Mouse (Mus musculus) stomach, embryonic 16.5 days (tissue): Measurements from ENCODE around the gene Olfr729. TPM values are rescaled to one million over a fixed set of nuclear protein-coding genes. Genes with fewer than 3 reads are reported as not detected.

Experiments used
- ATAC-seq: fragments of 200-750 bp; cut with Nextera tagmentation; 2 replicates; pipeline ENCODE4 v1.8.0; 2017; ENCODE audit warnings: moderate number of reproducible peaks, moderate TSS enrichment; ENCODE audit not compliant: insufficient read depth, low FRiP score
- H3K27ac ChIP-seq: fragments of 300-500 bp; sonication (generic); 2 replicates; pipeline ENCODE4 v1.5.1; 2014; ENCODE audit warnings: low read length
- H3K27me3 ChIP-seq: fragments of 300-500 bp; sonication (generic); 2 replicates; pipeline ENCODE4 v1.6.1; 2014; ENCODE audit warnings: low read length, control low read depth, mixed read lengths; ENCODE audit not compliant: control insufficient read depth, insufficient read depth
- H3K36me3 ChIP-seq: fragments of 300-500 bp; sonication (generic); 2 replicates; pipeline ENCODE4 v1.6.1; 2014; ENCODE audit warnings: low read length; ENCODE audit not compliant: control insufficient read depth, insufficient read depth
- H3K4me1 ChIP-seq: fragments of 300-500 bp; sonication (generic); 2 replicates; pipeline ENCODE4 v1.6.1; 2014; ENCODE audit warnings: low read length, control low read depth, mixed read lengths; ENCODE audit not compliant: control insufficient read depth, insufficient read depth
- H3K4me2 ChIP-seq: fragments of 300-500 bp; sonication (generic); 2 replicates; pipeline ENCODE4 v1.6.1; 2014; ENCODE audit warnings: low read depth, low read length, mixed read lengths
- H3K4me3 ChIP-seq: fragments of 300-500 bp; sonication (generic); replicated peaks from 2 replicates; pipeline ENCODE4 v1.5.1; 2014; ENCODE audit warnings: mild to moderate bottlenecking, low read length
- H3K9ac ChIP-seq: fragments of 300-500 bp; sonication (generic); 2 replicates; pipeline ENCODE4 v1.6.1; 2014; ENCODE audit warnings: low read length
- H3K9me3 ChIP-seq: fragments of 300-500 bp; sonication (generic); replicated peaks from 2 replicates; pipeline ENCODE4 v1.6.1; 2016; ENCODE audit warnings: low read length, control low read depth; ENCODE audit not compliant: control insufficient read depth
- WGBS: fragments of 180-500 bp; shearing (Covaris S2); extraction: QIAGEN DNeasy Blood & Tissue Kit; methylation state at CpG from one replicate; pipeline ENCODE4 v1.1.7; 2014; 5-methylcytosine and 5-hydroxymethylcytosine counted together
- polyA plus RNA-seq: library from polyadenylated mRNA; unstranded; fragments of >200 nt; fragmentation: Nextera tagmentation; extraction: Ambion mirVana; gene quantifications from 2 replicates; pipeline ENCODE4 v1.2.1, GENCODE M21; 2015

Gene Olfr729
- polyA plus RNA-seq: not detected in 2 replicates

GRCm38 (mm10) chr14:50152810-50153209, at the start of gene Olfr729:
Gene Olfr729 (minus strand): TSS chr14:50152910.
- H3K27me3 ChIP-seq: no peaks in the 10 kb centered on the region
- ATAC-seq: no peak
- no peaks in the 10 kb centered on the region for H3K36me3 ChIP-seq
- H3K4me1 ChIP-seq: no peaks in the 10 kb centered on the region
- no peak within 1 kb of the TSS for H3K4me2 ChIP-seq
- H3K9ac ChIP-seq: no peak within 1 kb of the TSS
- H3K4me3 ChIP-seq: no peak within 1 kb of the TSS
- H3K27ac ChIP-seq: no peak within 1 kb of the TSS
- no peaks in the 10 kb centered on the region for H3K9me3 ChIP-seq

GRCm38 (mm10) chr14:50188098-50188497, 35.4 kb upstream of the Olfr729 start, which contains the start of gene Olfr730:
Gene Olfr730 (minus strand): TSS chr14:50188198.
- Histone ChIP-seq H3K9me3 (no peaks in the 10 kb centered on the region), H3K4me3 (no peak within 1 kb of the TSS), H3K36me3 (no peaks in the 10 kb centered on the region), H3K9ac (no peak within 1 kb of the TSS), H3K27me3 (no peaks in the 10 kb centered on the region), H3K27ac (no peak within 1 kb of the TSS), H3K4me1 (no peaks in the 10 kb centered on the region), H3K4me2 (no peak within 1 kb of the TSS)
- no peak for ATAC-seq
- 49% methylated on average over 1 of the region's 1 CpGs for WGBS

- no peaks in the 10 kb centered on the region for H3K4me1 ChIP-seq
- H3K9me3 ChIP-seq: no peaks in the 10 kb centered on the region
- WGBS: 83% methylated on average over 5 of the region's 5 CpGs
- no peak within 1 kb of the TSS for H3K9ac ChIP-seq
- H3K4me3 ChIP-seq: no peak within 1 kb of the TSS
- H3K27ac ChIP-seq: no peak within 1 kb of the TSS
- ATAC-seq: no peak
- no peaks in the 10 kb centered on the region for H3K27me3 ChIP-seq
- H3K4me2 ChIP-seq: no peak within 1 kb of the TSS
- H3K36me3 ChIP-seq: no peaks in the 10 kb centered on the region
Measured at GRCm38 (mm10) chr14:50142580-50142979, 10.1 kb downstream of the Olfr729 start, which contains the start of gene Olfr728. Gene Olfr728 (minus strand): TSS chr14:50142680.

GRCm38 (mm10) chr14:50122886-50123285, 29.8 kb downstream of the Olfr729 start, which contains the start of gene Olfr727:
Gene Olfr727 (plus strand): TSS chr14:50123186.
- ATAC-seq: no peak
- Histone ChIP-seq H3K27ac (no peak within 1 kb of the TSS), H3K27me3 (no peaks in the 10 kb centered on the region), H3K4me3 (no peak within 1 kb of the TSS), H3K9ac (no peak within 1 kb of the TSS), H3K9me3 (no peaks in the 10 kb centered on the region), H3K4me2 (no peak within 1 kb of the TSS), H3K36me3 (no peaks in the 10 kb centered on the region), H3K4me1 (no peaks in the 10 kb centered on the region)
- WGBS: 78% methylated on average over 1 of the region's 1 CpGs

Other genes with a start within 250 kb of the Olfr729 start
- gene Olfr723, start 221.1 kb downstream of the Olfr729 start, polyA plus RNA-seq: not detected in 2 replicates
- gene Olfr724, start 189.6 kb downstream of the Olfr729 start, polyA plus RNA-seq: not detected in 2 replicates
- gene Olfr725, start 112.5 kb downstream of the Olfr729 start, polyA plus RNA-seq: not detected in 2 replicates
- gene Olfr726, start 62.0 kb downstream of the Olfr729 start, polyA plus RNA-seq: not detected in 2 replicates
- not detected in 2 replicates for gene Olfr727, start 29.7 kb downstream of the Olfr729 start, polyA plus RNA-seq
- not detected in 2 replicates for gene Olfr728, start 10.2 kb downstream of the Olfr729 start, polyA plus RNA-seq
- not detected in 2 replicates for gene Olfr730, start 35.3 kb upstream of the Olfr729 start, polyA plus RNA-seq
- not detected in 2 replicates for gene Olfr731, start 89.0 kb upstream of the Olfr729 start, polyA plus RNA-seq
- gene Olfr732, start 131.3 kb upstream of the Olfr729 start, polyA plus RNA-seq: not detected in 2 replicates
- gene Olfr733, start 148.6 kb upstream of the Olfr729 start, polyA plus RNA-seq: not detected in 2 replicates
- gene Olfr734, start 173.9 kb upstream of the Olfr729 start, polyA plus RNA-seq: not detected in 2 replicates
- gene Olfr735, start 196.0 kb upstream of the Olfr729 start, polyA plus RNA-seq: not detected in 2 replicates
- not detected in 2 replicates for gene Tlr11, start 205.0 kb upstream of the Olfr729 start, polyA plus RNA-seq
- not detected in 2 replicates for gene Olfr736, start 228.3 kb upstream of the Olfr729 start, polyA plus RNA-seq